Mouse (Mus musculus) retina, adult 2 months (tissue): Measurements from ENCODE around the gene Smim26.
A peak's percentile ranks its signal among the peaks of the same experiment; 100 is the strongest.

ENCODE experiments used
- DNase-seq: peaks from one replicate; pipeline ENCODE4 v3.0.0-alpha.2; 2012; ENCODE audit warnings: low read depth, low spot score

Gene Smim26

DNA sequence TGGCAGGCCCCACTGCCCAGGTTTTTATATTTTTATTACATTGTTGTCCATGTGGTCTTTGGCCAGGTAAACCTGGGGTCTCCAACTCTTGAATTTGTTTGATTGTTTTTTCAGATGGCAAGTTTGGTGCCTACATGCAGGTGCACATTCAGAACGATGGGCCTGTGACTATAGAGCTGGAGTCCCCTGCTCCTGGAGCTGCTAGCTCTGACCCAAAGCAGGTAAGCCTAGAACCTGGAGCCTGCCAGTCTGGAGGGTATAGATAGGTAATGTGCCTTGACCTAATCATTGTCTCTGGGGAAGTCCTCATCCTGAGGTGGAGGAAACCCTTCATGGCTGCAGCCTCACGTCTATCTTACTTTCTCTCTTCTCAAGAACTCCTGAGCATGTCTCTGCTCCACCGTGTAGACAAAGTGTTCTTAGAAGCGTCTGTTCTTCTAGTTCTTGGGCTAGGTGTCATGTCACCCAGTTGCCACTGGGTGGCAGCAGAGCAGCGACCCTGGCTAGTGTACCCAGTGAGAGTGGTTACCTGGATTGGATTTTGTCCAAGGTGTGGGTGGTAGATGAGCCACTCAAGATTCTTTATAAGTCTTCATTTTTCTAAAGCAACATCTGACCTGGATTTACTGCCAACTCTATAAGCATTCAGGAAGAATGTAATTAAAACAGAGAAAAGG lies 41.9 kb downstream of the Smim26 start:
- peak; percentile 23 for DNase-seq

DNA sequence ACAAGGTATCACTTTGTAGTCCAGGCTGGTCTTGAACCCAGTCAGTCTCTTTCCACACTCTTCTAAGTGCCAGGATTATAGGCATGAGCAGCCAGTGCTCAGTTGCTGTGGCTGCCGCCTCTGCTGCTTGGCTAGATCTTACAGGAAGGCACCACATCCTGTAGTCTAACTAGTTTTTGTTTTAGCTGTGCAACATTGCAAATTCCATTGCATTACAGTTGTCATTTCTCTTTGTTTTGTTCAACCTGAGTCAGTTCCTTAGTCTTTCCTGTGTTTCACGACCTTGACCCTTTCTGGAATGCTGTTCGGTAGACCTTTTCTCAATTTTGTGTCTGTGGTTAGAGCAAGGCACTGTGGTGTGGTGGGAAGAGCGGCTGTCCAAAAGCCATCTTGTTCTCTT lies 43.4 kb downstream of the Smim26 start:
- no peak for DNase-seq

DNA sequence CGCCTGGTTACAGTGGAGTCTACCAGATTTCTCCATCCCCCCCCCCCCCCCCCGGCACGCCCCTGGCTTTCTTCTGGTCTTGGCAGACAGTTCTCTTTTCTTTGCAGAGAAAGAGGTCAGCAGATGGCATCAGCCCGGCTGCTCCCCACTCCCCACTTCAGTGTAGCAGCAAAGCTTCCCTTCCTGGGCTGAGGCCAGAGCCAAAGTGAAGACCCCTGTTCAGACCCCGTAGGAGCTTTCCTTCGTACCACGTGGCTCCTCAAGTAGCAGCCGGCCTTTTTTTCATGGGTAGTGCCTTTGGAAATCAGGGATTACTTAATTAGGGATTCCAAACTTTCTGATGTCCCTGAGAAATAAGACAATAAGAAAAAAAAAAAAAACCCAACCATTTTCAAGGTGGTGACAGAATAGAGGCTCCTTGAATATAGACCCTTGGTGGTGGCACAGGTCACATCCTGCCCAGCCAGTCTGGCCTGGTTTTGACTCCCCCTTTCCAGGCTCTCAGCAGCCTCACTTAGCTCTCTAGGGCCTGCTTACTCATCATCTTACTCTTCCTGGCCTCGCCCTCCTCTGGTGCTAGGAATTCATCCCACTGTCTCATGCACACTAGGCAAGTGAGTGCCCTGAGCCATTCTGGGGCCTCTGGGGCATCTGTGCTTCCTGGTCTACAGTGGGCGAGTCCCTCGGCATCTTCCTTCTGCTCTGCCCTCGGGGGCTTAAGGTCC lies 44.0 kb downstream of the Smim26 start:
- no peak for DNase-seq

DNA sequence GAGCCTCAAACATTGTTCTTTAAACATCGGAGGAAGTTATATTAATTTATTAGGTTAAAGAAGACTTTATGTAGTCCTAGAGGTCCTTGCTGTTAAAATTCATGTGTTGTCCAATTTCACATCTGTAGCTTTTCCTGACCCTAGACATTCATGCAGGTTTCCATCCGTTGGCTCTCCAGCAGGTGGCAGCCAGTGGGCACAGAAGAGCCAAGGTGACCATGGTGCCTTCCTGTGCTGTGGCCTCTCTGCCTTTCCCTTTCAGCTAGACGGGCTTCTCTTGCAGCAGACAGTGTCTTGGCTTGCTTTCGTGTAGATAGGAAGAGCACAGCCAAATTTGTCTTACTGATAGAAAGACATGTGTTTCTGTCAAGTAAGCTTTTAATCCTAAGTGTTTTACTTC lies 44.9 kb downstream of the Smim26 start:
- DNase-seq, result no peak

DNA sequence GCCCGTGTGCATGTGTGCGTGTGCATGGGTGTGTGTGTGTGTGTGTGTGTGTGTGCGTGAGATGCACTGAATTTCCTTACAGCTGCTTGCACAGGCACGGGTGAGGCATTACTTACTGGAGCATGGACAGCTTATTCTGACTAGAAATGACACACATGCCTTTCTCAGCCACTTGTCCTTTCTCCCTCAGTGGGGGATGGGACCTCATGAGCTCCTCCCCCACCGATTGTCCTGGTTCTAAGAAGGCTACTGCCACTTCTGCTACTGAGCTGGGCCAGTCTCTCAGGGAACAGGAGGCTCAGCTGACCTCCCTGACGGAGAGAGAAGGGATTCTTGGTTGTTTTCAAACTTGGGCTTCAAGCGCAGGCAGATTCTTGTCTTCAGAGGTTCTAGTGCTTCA lies 46.2 kb downstream of the Smim26 start:
- DNase-seq, result no peak

DNA sequence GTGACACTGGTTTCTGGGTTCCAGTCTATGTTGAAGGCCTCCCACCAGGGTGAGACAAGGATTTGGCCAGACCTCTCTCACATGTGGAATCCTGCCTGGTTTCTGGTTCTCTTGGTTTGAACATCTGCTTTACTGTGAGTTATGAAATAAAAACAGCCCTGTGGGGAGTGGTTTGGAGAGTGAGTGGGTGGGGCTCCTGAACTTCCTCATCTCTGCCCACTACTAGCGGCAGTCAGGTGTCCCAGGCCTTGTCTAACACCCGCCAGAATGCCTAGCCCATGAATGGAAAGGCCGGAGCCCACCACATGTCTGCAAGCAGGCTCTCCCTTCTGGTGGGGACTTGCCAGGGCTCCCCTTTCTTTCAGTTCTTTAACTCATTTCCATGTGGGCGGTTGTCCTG lies 48.1 kb downstream of the Smim26 start:
- DNase-seq, result no peak
